Mouse (Mus musculus) stomach, postnatal 0 days (tissue): ENCODE data around the gene Gm17622.

Source experiments
- CTCF ChIP-seq: IDR thresholded peaks from 2 replicates; pipeline ENCODE4 v1.5.1; 2016; ENCODE audit warnings: antibody characterized with exemption, low read depth, mild to moderate bottlenecking, moderate library complexity
- EP300 ChIP-seq: optimal IDR thresholded peaks from 2 replicates; pipeline ENCODE3; 2016; ENCODE audit warnings: antibody characterized with exemption

- TF ChIP-seq CTCF: no peak
- TF ChIP-seq EP300: no peak
These were observed 27.9 kb upstream of the Gm17622 start for GRCm38 (mm10) chr13:96462644-96463043.
